ENCODE assay signal across 12 mouse cellular contexts in the genomic region with DNA sequence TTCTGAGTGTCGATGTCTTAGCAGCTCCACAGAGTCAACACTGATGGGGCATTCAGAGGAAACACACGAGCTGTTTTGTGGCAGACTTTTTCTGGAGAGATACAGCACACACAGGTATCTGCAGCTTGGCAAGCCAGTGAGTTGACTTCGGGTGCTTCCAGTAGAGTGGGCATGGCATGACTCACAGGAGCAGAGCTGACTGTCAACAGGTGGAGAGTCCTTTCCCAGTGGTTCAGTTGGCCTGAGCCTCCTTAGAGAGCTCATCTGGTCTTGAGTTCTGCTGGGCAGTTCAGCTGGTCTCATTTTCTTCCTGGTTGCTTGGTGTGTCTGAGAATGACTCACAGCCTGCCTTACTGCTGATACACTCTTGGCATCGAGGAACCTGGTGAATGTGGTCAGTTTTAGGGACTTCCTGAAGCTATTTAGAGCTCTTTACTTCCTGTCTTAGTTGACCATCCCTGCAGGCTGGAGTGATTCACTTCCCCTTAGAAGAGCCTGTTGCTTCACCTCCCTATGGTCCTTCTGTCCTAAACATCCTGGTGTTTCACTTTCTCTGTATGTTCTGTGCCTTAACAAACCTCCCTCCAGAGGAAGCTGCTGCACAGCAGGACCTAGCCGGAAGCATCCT. TPM values are rescaled to one million over a fixed set of nuclear protein-coding genes. Genes with fewer than 3 reads are reported as not detected.
DNase-seq lines count a peak whose midpoint lies in the region; ATAC-seq lines count a peak whose summit lies in the region.
"Had no signal": no experiment of that assay in that cellular context is flagged by ENCODE, and none has a peak within 500 bp of the region (broad histone marks: within the 10 kb centered on the region; RNA-seq: fewer than 3 reads in every experiment).

No protein-coding gene starts in this region.

- DNase-seq in frontal cortex, postnatal 36 days (ENCODE audit: low spot score in 2 of 2): no peak
- DNase-seq in 3T3-L1 (ENCODE audit: low read depth, low spot score) (peak; percentile 93), adipocyte (ENCODE audit: low spot score) (peak; percentile 33)
- DNase-seq in thymus, postnatal 14 days: no peak
- no peak for DNase-seq in heart, postnatal 14 days
- DNase-seq: kidney, postnatal 36 days; right cerebral cortex, postnatal 14 days had no signal

- H3K79me2 ChIP-seq in macrophage (ENCODE audit: inconsistent target): peaks cover 91% of the 10 kb centered on the region

- peaks cover 5% of the 10 kb centered on the region; the same call in 1 of the 2 replicates for H3K36me3 ChIP-seq in macrophage (ENCODE audit: inconsistent target)

- 39% methylated on average over 5 of the region's 5 CpGs for WGBS in macrophage (ENCODE audit: missing documents)

- ATAC-seq in frontal cortex, adult (ENCODE audit: low TSS enrichment): peak; percentile 26; the same call in 1 of the 2 replicates
- ATAC-seq in erythroblast, adult 5-6 weeks (replicated peaks; ENCODE audit: low FRiP score, poor library complexity, severe bottlenecking): no peak

- H3K4me3 ChIP-seq in macrophage (ENCODE audit: inconsistent target): peak overlapping the region; percentile 4; the same call in 1 of the 2 replicates
- H3K4me3 ChIP-seq: limb, embryonic 15.5 days; neural tube, embryonic 12.5 days had no signal

- peak overlapping the region; percentile 98 for H3K27ac ChIP-seq in macrophage
- H3K27ac ChIP-seq: limb, embryonic 15.5 days; neural tube, embryonic 12.5 days had no signal

- intact Hi-C loops in heart, postnatal 14 days (cut with DNase I): no loop called here

RNA-seq across cellular contexts. Expression of a gene that starts 39.8 kb away (rescaled TPM):
- 100 to 1,000 TPM in 22 of 26 experiments, 10 to 100 TPM in 4; 76.7 to 355 (median 199) TPM for total RNA-seq in macrophage (2018; cell fraction: chromatin; rRNA removed)
- 10 to 100 TPM; 40.4 to 73.6 (median 56.5) TPM for total RNA-seq in macrophage (2018; cell fraction: cytosol; rRNA removed)
- total RNA-seq in macrophage (2018; cell fraction: nucleus; rRNA removed): 100 to 1,000 TPM in 16 of 26 experiments, 10 to 100 TPM in 10; 58.9 to 339 (median 108) TPM
- polyA plus RNA-seq in macrophage (2018): 45.4 to 121 TPM (median 50.2 TPM) in 3 replicates
- 5.4 and 10.9 TPM in 2 replicates for total RNA-seq in erythroblast, adult 5-6 weeks (2015; ENCODE audit: low replicate concordance)
- total RNA-seq in erythroblast, adult 5-6 weeks (2017; ENCODE audit: low replicate concordance): 1.9 and 5.6 TPM in 2 replicates
- total RNA-seq in heart, postnatal 14 days (2021): 100 to 1,000 TPM; 139 to 157 TPM

Comparison
In these comparisons a context has a peak if more than half of its experiments do, and no peak if none do; other contexts are left out.
1. DNase-seq: peak in 3T3-L1 (single experiment) and adipocyte (single experiment); none in frontal cortex, postnatal 36 days (0 of 2), thymus, postnatal 14 days (single experiment) and heart, postnatal 14 days (0 of 2).
2. RNA of a gene that starts 39.8 kb away (total RNA-seq): 139 to 157 TPM in heart, postnatal 14 days; 1.9 to 10.9 TPM in erythroblast, adult 5-6 weeks; every median in the first group is over 10 times any median in the second.